ENCODE assay signal across 14 mouse cellular contexts in the genomic region with DNA sequence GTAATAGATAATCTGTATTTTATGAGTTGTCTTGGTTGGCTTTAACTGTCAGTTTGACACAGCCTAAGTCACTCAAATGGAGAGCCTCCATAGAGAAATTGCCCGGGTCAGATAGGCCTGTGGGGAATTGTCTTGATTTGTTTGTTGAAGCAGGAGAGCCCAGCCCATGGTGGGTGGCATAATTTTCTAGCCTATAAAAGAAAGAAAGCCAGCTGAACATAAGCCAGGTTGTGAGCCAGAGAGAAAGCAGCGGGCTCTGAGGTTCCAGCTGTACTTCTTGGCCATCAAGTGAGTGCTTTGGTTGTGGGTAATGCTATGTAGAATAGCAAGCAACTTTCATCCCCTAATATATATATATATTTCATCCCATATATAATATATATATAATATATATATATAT.
DNase-seq lines count a peak whose midpoint lies in the region.
"Had no signal": no experiment of that assay in that cellular context is flagged by ENCODE, and none has a peak within 500 bp of the region (broad histone marks: within the 10 kb centered on the region; RNA-seq: fewer than 3 reads in every experiment).

No protein-coding gene starts in this region.

- intact Hi-C loops in left cerebral cortex, postnatal 4 days (cut with DNase I) = no loop called here
- intact Hi-C loops in left cerebral cortex, postnatal 10 days (cut with DNase I) = no loop called here

- peak; percentile 61 to 66 for DNase-seq in cerebellum, postnatal 10 days
- DNase-seq in cerebellum, adult 18-20 months = no peak
- peak; percentile 6 for DNase-seq in heart, adult 11 months
- DNase-seq in heart, adult 18-20 months = no peak
- peak; percentile 52 for DNase-seq in left cerebral cortex, postnatal 4 days
- no peak for DNase-seq in left cerebral cortex, postnatal 10 days (ENCODE audit: extremely low spot score in 1 of 2, low spot score in 2 of 2)
- DNase-seq: adrenal gland, adult 8-10 months; adrenal gland, postnatal 14 days; adrenal gland, postnatal 36 days; B cell, adult 2 months; cerebellum, adult 11-12 months; cerebellum, adult 9-10 months; cerebellum, postnatal 25 days; forebrain, postnatal 0 days had no signal

Comparison
In these comparisons a context has a peak if more than half of its experiments do, and no peak if none do; other contexts are left out.
1. DNase-seq: peak in cerebellum, postnatal 10 days (2 of 2), heart, adult 11 months (single experiment) and left cerebral cortex, postnatal 4 days (single experiment); none in cerebellum, adult 18-20 months (0 of 2), heart, adult 18-20 months (0 of 2) and left cerebral cortex, postnatal 10 days (0 of 2).